Mouse (Mus musculus): ENCODE results near the gene Ppfibp2. TPM values are rescaled to one million over a fixed set of nuclear protein-coding genes. Genes with fewer than 3 reads are reported as not detected.

Ppfibp2 gene
- polyA plus RNA-seq, 1 experiment from 2014 or later, result 7.7 TPM

GRCm38 (mm10) chr7:107675224-107675623, 80.2 kb downstream of the Ppfibp2 start:
- no peaks in the 10 kb centered on the region for H3K9me3 ChIP-seq (ENCODE audit: low read length)
- ATAC-seq (no peak), DNase-seq (no peak)
- no peaks in the 10 kb centered on the region for H3K27me3 ChIP-seq (ENCODE audit: insufficient read depth, low read length)
- WGBS (ENCODE audit: insufficient replicate concordance), result 58% methylated on average over 3 of the region's 3 CpGs
- H3K27ac ChIP-seq (ENCODE audit: low read depth), result no peak overlapping the region
- TF ChIP-seq CTCF (IDR thresholded peaks at IDR 0.05; ENCODE audit: low read depth) (no peak), EP300 (IDR thresholded peaks at IDR 0.05; ENCODE audit: low read depth) (no peak)
- no peak overlapping the region for H3K9ac ChIP-seq (replicated peaks)
- H3K4me3 ChIP-seq (ENCODE audit: low read depth, low read length), result no peak overlapping the region
- H3K4me1 ChIP-seq (ENCODE audit: insufficient read depth), result peaks cover 10% of the 10 kb centered on the region
- no peak overlapping the region for H3K4me2 ChIP-seq (ENCODE audit: low read depth, low read length)
- no peaks in the 10 kb centered on the region; the same call in 1 of the 2 replicates for H3K36me3 ChIP-seq (replicated peaks; ENCODE audit: insufficient read depth, low read length)

GRCm38 (mm10) chr7:107680151-107680852, 85.3 kb downstream of the Ppfibp2 start:
- no peak overlapping the region for H3K9ac ChIP-seq (replicated peaks)
- H3K9me3 ChIP-seq (ENCODE audit: low read length), result no peaks in the 10 kb centered on the region
- no peak overlapping the region for H3K4me3 ChIP-seq (ENCODE audit: low read depth, low read length)
- no peak for DNase-seq
- no peaks in the 10 kb centered on the region for H3K27me3 ChIP-seq (ENCODE audit: insufficient read depth, low read length)
- H3K27ac ChIP-seq (ENCODE audit: low read depth), result no peak overlapping the region
- H3K4me2 ChIP-seq (ENCODE audit: low read depth, low read length), result no peak overlapping the region
- H3K36me3 ChIP-seq (replicated peaks; ENCODE audit: insufficient read depth, low read length), result no peaks in the 10 kb centered on the region; the same call in 1 of the 2 replicates
- WGBS (ENCODE audit: insufficient replicate concordance), result 53% methylated on average over 6 of the region's 6 CpGs
- TF ChIP-seq CTCF (IDR thresholded peaks at IDR 0.05; ENCODE audit: low read depth), result no peak
- TF ChIP-seq EP300 (IDR thresholded peaks at IDR 0.05; ENCODE audit: low read depth), result no peak
- peaks cover 14% of the 10 kb centered on the region for H3K4me1 ChIP-seq (ENCODE audit: insufficient read depth)
- ATAC-seq, result no peak

- H3K4me2 ChIP-seq (ENCODE audit: low read depth, low read length), result no peak overlapping the region
- no peak overlapping the region for H3K27ac ChIP-seq (ENCODE audit: low read depth)
- WGBS (ENCODE audit: insufficient replicate concordance), result 78% methylated on average over 2 of the region's 2 CpGs
- H3K27me3 ChIP-seq (ENCODE audit: insufficient read depth, low read length), result no peaks in the 10 kb centered on the region
- no peak overlapping the region for H3K9ac ChIP-seq (replicated peaks)
- DNase-seq (no peak), ATAC-seq (no peak)
- H3K4me1 ChIP-seq (ENCODE audit: insufficient read depth), result peaks cover 14% of the 10 kb centered on the region
- H3K36me3 ChIP-seq (replicated peaks; ENCODE audit: insufficient read depth, low read length), result no peaks in the 10 kb centered on the region; the same call in 1 of the 2 replicates
- H3K4me3 ChIP-seq (ENCODE audit: low read depth, low read length), result no peak overlapping the region
- no peaks in the 10 kb centered on the region for H3K9me3 ChIP-seq (ENCODE audit: low read length)
- TF ChIP-seq EP300 (IDR thresholded peaks at IDR 0.05; ENCODE audit: low read depth) (no peak), CTCF (IDR thresholded peaks at IDR 0.05; ENCODE audit: low read depth) (no peak)
These were observed 86.3 kb downstream of the Ppfibp2 start for GRCm38 (mm10) chr7:107681306-107681705.

- ATAC-seq, result no peak
- Histone ChIP-seq H3K9me3 (ENCODE audit: low read length) (no peaks in the 10 kb centered on the region), H3K36me3 (replicated peaks; ENCODE audit: insufficient read depth, low read length) (no peaks in the 10 kb centered on the region; the same call in 1 of the 2 replicates), H3K4me3 (ENCODE audit: low read depth, low read length) (no peak overlapping the region), H3K9ac (replicated peaks) (no peak overlapping the region), H3K4me2 (ENCODE audit: low read depth, low read length) (no peak overlapping the region), H3K4me1 (ENCODE audit: insufficient read depth) (peaks cover 14% of the 10 kb centered on the region), H3K27me3 (ENCODE audit: insufficient read depth, low read length) (no peaks in the 10 kb centered on the region), H3K27ac (ENCODE audit: low read depth) (no peak overlapping the region)
- no peak for TF ChIP-seq CTCF (IDR thresholded peaks at IDR 0.05; ENCODE audit: low read depth)
- no peak for TF ChIP-seq EP300 (IDR thresholded peaks at IDR 0.05; ENCODE audit: low read depth)
- no peak for DNase-seq
- WGBS (ENCODE audit: insufficient replicate concordance), result 69% methylated on average over 4 of the region's 4 CpGs
These were observed 88.2 kb downstream of the Ppfibp2 start for GRCm38 (mm10) chr7:107683162-107683561.

GRCm38 (mm10) chr7:107683622-107684021, 88.6 kb downstream of the Ppfibp2 start:
- DNase-seq, result no peak
- no peak for ATAC-seq
- TF ChIP-seq CTCF (IDR thresholded peaks at IDR 0.05; ENCODE audit: low read depth) (no peak), EP300 (IDR thresholded peaks at IDR 0.05; ENCODE audit: low read depth) (no peak)
- Histone ChIP-seq H3K36me3 (replicated peaks; ENCODE audit: insufficient read depth, low read length) (no peaks in the 10 kb centered on the region; the same call in 1 of the 2 replicates), H3K4me2 (ENCODE audit: low read depth, low read length) (no peak overlapping the region), H3K9me3 (ENCODE audit: low read length) (no peaks in the 10 kb centered on the region), H3K27ac (ENCODE audit: low read depth) (no peak overlapping the region), H3K4me3 (ENCODE audit: low read depth, low read length) (no peak overlapping the region), H3K9ac (replicated peaks) (no peak overlapping the region), H3K27me3 (ENCODE audit: insufficient read depth, low read length) (no peaks in the 10 kb centered on the region), H3K4me1 (ENCODE audit: insufficient read depth) (peaks cover 14% of the 10 kb centered on the region)
- 60% methylated on average over 3 of the region's 3 CpGs for WGBS (ENCODE audit: insufficient replicate concordance)

- Histone ChIP-seq H3K4me2 (ENCODE audit: low read depth, low read length) (no peak overlapping the region), H3K36me3 (replicated peaks; ENCODE audit: insufficient read depth, low read length) (no peaks in the 10 kb centered on the region; the same call in 1 of the 2 replicates), H3K27ac (ENCODE audit: low read depth) (no peak overlapping the region), H3K4me3 (ENCODE audit: low read depth, low read length) (no peak overlapping the region), H3K4me1 (ENCODE audit: insufficient read depth) (peaks cover 2% of the 10 kb centered on the region), H3K27me3 (ENCODE audit: insufficient read depth, low read length) (no peaks in the 10 kb centered on the region), H3K9me3 (ENCODE audit: low read length) (no peaks in the 10 kb centered on the region), H3K9ac (replicated peaks) (no peak overlapping the region)
- ATAC-seq, result no peak
- DNase-seq, result no peak
- no peak for TF ChIP-seq EP300 (IDR thresholded peaks at IDR 0.05; ENCODE audit: low read depth)
- no peak for TF ChIP-seq CTCF (IDR thresholded peaks at IDR 0.05; ENCODE audit: low read depth)
- WGBS (ENCODE audit: insufficient replicate concordance), result 63% methylated on average over 8 of the region's 8 CpGs
These were observed 90.4 kb downstream of the Ppfibp2 start for GRCm38 (mm10) chr7:107685238-107685954.
